Mouse (Mus musculus): ENCODE measurements around the gene Hes5. TPM values are rescaled to one million over a fixed set of nuclear protein-coding genes. Genes with fewer than 3 reads are reported as not detected.

The Hes5 gene
- polyA plus RNA-seq, 1 experiment from 2014 or later = 0.13 TPM

- ATAC-seq (ENCODE audit: low read depth) = no peak
- H3K27ac ChIP-seq (ENCODE audit: low read length) = no peak overlapping the region
- peaks cover 32% of the 10 kb centered on the region for H3K4me1 ChIP-seq (ENCODE audit: control insufficient read depth, low read depth, low read length)
- peaks cover 33% of the 10 kb centered on the region for H3K36me3 ChIP-seq (ENCODE audit: control insufficient read depth, insufficient read depth)
- no peaks in the 10 kb centered on the region for H3K9me3 ChIP-seq (replicated peaks; ENCODE audit: control insufficient read depth, low read length)
- no peak overlapping the region for H3K9ac ChIP-seq (ENCODE audit: low read depth, low read length)
- peaks cover 16% of the 10 kb centered on the region for H3K27me3 ChIP-seq (ENCODE audit: control insufficient read depth, insufficient read depth, low read depth, low read length)
- no peak overlapping the region for H3K4me2 ChIP-seq (ENCODE audit: low read depth, low read length)
- 62% methylated on average over 5 of the region's 5 CpGs for WGBS (ENCODE audit: insufficient replicate concordance)
- no peak overlapping the region for H3K4me3 ChIP-seq (ENCODE audit: low read depth, low read length)
Measured at GRCm38 (mm10) chr4:154967173-154967572, 6.5 kb downstream of the Hes5 start.

- peaks cover under 1% of the 10 kb centered on the region; the same call in 1 of the 2 replicates for H3K4me1 ChIP-seq (ENCODE audit: control insufficient read depth, low read depth, low read length)
- H3K9me3 ChIP-seq (replicated peaks; ENCODE audit: control insufficient read depth, low read length) = no peaks in the 10 kb centered on the region
- H3K27ac ChIP-seq (ENCODE audit: low read length) = no peak overlapping the region
- no peak overlapping the region for H3K9ac ChIP-seq (ENCODE audit: low read depth, low read length)
- peaks cover 83% of the 10 kb centered on the region for H3K36me3 ChIP-seq (ENCODE audit: control insufficient read depth, insufficient read depth)
- H3K27me3 ChIP-seq (ENCODE audit: control insufficient read depth, insufficient read depth, low read depth, low read length) = no peaks in the 10 kb centered on the region
- H3K4me2 ChIP-seq (ENCODE audit: low read depth, low read length) = no peak overlapping the region
- no peak for ATAC-seq (ENCODE audit: low read depth)
- no peak overlapping the region for H3K4me3 ChIP-seq (ENCODE audit: low read depth, low read length)
- 96% methylated on average over 12 of the region's 12 CpGs for WGBS (ENCODE audit: insufficient replicate concordance)
Measured at GRCm38 (mm10) chr4:154972546-154972945, 11.8 kb downstream of the Hes5 start.

- Histone ChIP-seq H3K36me3 (ENCODE audit: control insufficient read depth, insufficient read depth) (peaks cover 95% of the 10 kb centered on the region), H3K4me3 (ENCODE audit: low read depth, low read length) (no peak overlapping the region), H3K9ac (ENCODE audit: low read depth, low read length) (no peak overlapping the region), H3K27ac (ENCODE audit: low read length) (no peak overlapping the region), H3K27me3 (ENCODE audit: control insufficient read depth, insufficient read depth, low read depth, low read length) (no peaks in the 10 kb centered on the region), H3K9me3 (replicated peaks; ENCODE audit: control insufficient read depth, low read length) (no peaks in the 10 kb centered on the region), H3K4me1 (ENCODE audit: control insufficient read depth, low read depth, low read length) (no peaks in the 10 kb centered on the region), H3K4me2 (ENCODE audit: low read depth, low read length) (no peak overlapping the region)
- 84% methylated on average over 11 of the region's 11 CpGs for WGBS (ENCODE audit: insufficient replicate concordance)
- no peak for ATAC-seq (ENCODE audit: low read depth)
Measured at GRCm38 (mm10) chr4:154974163-154974611, 13.5 kb downstream of the Hes5 start.

- no peak for ATAC-seq (ENCODE audit: low read depth)
- Histone ChIP-seq H3K9me3 (replicated peaks; ENCODE audit: control insufficient read depth, low read length) (no peaks in the 10 kb centered on the region), H3K27me3 (ENCODE audit: control insufficient read depth, insufficient read depth, low read depth, low read length) (no peaks in the 10 kb centered on the region; the same call in 1 of the 2 replicates), H3K4me2 (ENCODE audit: low read depth, low read length) (no peak overlapping the region), H3K4me3 (ENCODE audit: low read depth, low read length) (no peak overlapping the region), H3K27ac (ENCODE audit: low read length) (no peak overlapping the region), H3K36me3 (ENCODE audit: control insufficient read depth, insufficient read depth) (peaks cover 63% of the 10 kb centered on the region), H3K9ac (ENCODE audit: low read depth, low read length) (no peak overlapping the region), H3K4me1 (ENCODE audit: control insufficient read depth, low read depth, low read length) (peaks cover 3% of the 10 kb centered on the region; the same call in 1 of the 2 replicates)
- WGBS (ENCODE audit: insufficient replicate concordance) = 83% methylated on average over 4 of the region's 4 CpGs
Measured at GRCm38 (mm10) chr4:154980110-154980509, 19.4 kb downstream of the Hes5 start.

- Histone ChIP-seq H3K4me3 (ENCODE audit: low read depth, low read length) (no peak overlapping the region), H3K36me3 (ENCODE audit: control insufficient read depth, insufficient read depth) (peaks cover 53% of the 10 kb centered on the region), H3K4me1 (ENCODE audit: control insufficient read depth, low read depth, low read length) (peaks cover 8% of the 10 kb centered on the region; the same call in 1 of the 2 replicates), H3K27ac (ENCODE audit: low read length) (no peak overlapping the region), H3K4me2 (ENCODE audit: low read depth, low read length) (no peak overlapping the region), H3K27me3 (ENCODE audit: control insufficient read depth, insufficient read depth, low read depth, low read length) (no peaks in the 10 kb centered on the region; the same call in 1 of the 2 replicates), H3K9me3 (replicated peaks; ENCODE audit: control insufficient read depth, low read length) (no peaks in the 10 kb centered on the region), H3K9ac (ENCODE audit: low read depth, low read length) (no peak overlapping the region)
- 87% methylated on average over 6 of the region's 6 CpGs for WGBS (ENCODE audit: insufficient replicate concordance)
- no peak for ATAC-seq (ENCODE audit: low read depth)
Measured at GRCm38 (mm10) chr4:154981076-154981475, 20.4 kb downstream of the Hes5 start.

GRCm38 (mm10) chr4:154981530-154981929 lies 20.8 kb downstream of the Hes5 start:
- 32% methylated on average over 7 of the region's 7 CpGs for WGBS (ENCODE audit: insufficient replicate concordance)

GRCm38 (mm10) chr4:154982247-154983120 lies 21.8 kb downstream of the Hes5 start:
- 63% methylated on average over 19 of the region's 19 CpGs for WGBS (ENCODE audit: insufficient replicate concordance)
- Histone ChIP-seq H3K4me1 (ENCODE audit: control insufficient read depth, low read depth, low read length) (peaks cover 8% of the 10 kb centered on the region; the same call in 1 of the 2 replicates), H3K36me3 (ENCODE audit: control insufficient read depth, insufficient read depth) (peaks cover 39% of the 10 kb centered on the region), H3K9me3 (replicated peaks; ENCODE audit: control insufficient read depth, low read length) (no peaks in the 10 kb centered on the region), H3K9ac (ENCODE audit: low read depth, low read length) (no peak overlapping the region), H3K4me2 (ENCODE audit: low read depth, low read length) (no peak overlapping the region), H3K27ac (ENCODE audit: low read length) (no peak overlapping the region), H3K4me3 (ENCODE audit: low read depth, low read length) (no peak overlapping the region), H3K27me3 (ENCODE audit: control insufficient read depth, insufficient read depth, low read depth, low read length) (no peaks in the 10 kb centered on the region; the same call in 1 of the 2 replicates)
- ATAC-seq (ENCODE audit: low read depth) = no peak

More at GRCm38 (mm10) chr4:154981530-154981929, 20.8 kb downstream of the Hes5 start:
- H3K27ac ChIP-seq (ENCODE audit: low read length) = no peak overlapping the region
- ATAC-seq (ENCODE audit: low read depth) = peak; percentile 47
- H3K4me2 ChIP-seq (ENCODE audit: low read depth, low read length) = no peak overlapping the region
- H3K4me1 ChIP-seq (ENCODE audit: control insufficient read depth, low read depth, low read length) = peaks cover 8% of the 10 kb centered on the region; the same call in 1 of the 2 replicates
- no peak overlapping the region for H3K4me3 ChIP-seq (ENCODE audit: low read depth, low read length)
- H3K9ac ChIP-seq (ENCODE audit: low read depth, low read length) = no peak overlapping the region
- peaks cover 48% of the 10 kb centered on the region for H3K36me3 ChIP-seq (ENCODE audit: control insufficient read depth, insufficient read depth)
- no peaks in the 10 kb centered on the region for H3K9me3 ChIP-seq (replicated peaks; ENCODE audit: control insufficient read depth, low read length)
- H3K27me3 ChIP-seq (ENCODE audit: control insufficient read depth, insufficient read depth, low read depth, low read length) = no peaks in the 10 kb centered on the region; the same call in 1 of the 2 replicates

GRCm38 (mm10) chr4:154983767-154984166 lies 23.0 kb downstream of the Hes5 start:
- H3K36me3 ChIP-seq (ENCODE audit: control insufficient read depth, insufficient read depth) = peaks cover 27% of the 10 kb centered on the region
- no peak overlapping the region for H3K4me2 ChIP-seq (ENCODE audit: low read depth, low read length)
- H3K9ac ChIP-seq (ENCODE audit: low read depth, low read length) = no peak overlapping the region
- 33% methylated on average over 24 of the region's 24 CpGs for WGBS (ENCODE audit: insufficient replicate concordance)
- no peak for ATAC-seq (ENCODE audit: low read depth)
- no peak overlapping the region for H3K27ac ChIP-seq (ENCODE audit: low read length)
- no peaks in the 10 kb centered on the region for H3K9me3 ChIP-seq (replicated peaks; ENCODE audit: control insufficient read depth, low read length)
- H3K4me3 ChIP-seq (ENCODE audit: low read depth, low read length) = no peak overlapping the region
- peaks cover 8% of the 10 kb centered on the region; the same call in 1 of the 2 replicates for H3K4me1 ChIP-seq (ENCODE audit: control insufficient read depth, low read depth, low read length)
- H3K27me3 ChIP-seq (ENCODE audit: control insufficient read depth, insufficient read depth, low read depth, low read length) = no peaks in the 10 kb centered on the region; the same call in 1 of the 2 replicates
